Mouse (Mus musculus): ENCODE measurements around the gene Smim23.

The Smim23 gene

DNA sequence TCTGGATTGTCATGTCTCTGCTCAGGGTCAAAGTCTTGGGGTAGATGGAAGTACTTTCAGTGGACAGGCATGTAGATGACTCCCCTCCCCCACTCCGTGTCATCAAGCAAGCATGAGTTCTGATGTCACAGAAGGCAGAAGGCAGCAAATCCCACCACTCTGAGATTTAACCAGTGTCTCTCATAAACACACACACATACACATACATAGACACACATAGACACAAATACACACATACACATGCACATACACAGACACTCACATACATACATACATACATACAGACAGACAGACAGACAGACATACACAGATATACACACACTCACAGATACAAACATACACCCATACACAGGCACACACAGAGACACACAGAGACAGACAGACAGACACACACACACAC, at the start of gene Smim23:
Gene Smim23 (minus strand): TSS at position 101 of the 400 bp plus-strand sequence.
- no peak for DNase-seq

DNA sequence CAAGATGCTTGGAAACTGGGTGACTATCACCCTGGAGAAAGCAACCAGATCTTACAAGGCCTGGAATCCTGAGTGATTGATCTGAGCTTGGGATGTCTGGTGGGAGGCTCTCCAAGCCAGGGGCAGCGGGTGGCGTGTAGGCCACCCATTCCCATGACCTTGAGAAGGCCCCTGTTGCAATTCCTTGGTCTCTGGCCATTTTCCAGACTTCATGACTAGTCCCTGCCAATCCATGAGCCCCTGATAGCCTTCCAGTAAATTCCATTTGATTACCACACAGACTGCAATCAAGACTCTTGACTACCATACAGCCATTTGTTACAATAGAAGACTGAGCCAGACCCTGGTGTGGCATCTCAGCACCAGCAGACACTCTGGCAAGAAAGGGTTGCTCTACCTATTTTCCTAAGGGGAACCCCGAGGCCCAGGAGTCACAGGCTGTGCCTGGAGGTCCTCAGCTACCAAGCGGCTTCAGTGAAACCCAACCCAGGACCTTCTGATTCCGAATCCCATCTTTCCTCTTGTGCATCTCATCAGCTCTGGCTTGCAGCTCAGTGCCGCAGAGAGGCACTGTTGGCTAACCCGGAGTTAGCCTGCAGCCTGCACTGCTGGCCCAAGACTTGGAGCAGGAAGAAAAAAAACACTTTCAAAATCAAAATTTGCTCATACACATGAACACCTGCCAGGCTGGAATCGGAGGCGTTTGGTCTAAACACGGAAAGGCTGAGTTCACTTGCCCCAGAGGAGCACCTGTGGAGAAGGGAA, 44.4 kb upstream of the Smim23 start:
- no peak for DNase-seq

DNA sequence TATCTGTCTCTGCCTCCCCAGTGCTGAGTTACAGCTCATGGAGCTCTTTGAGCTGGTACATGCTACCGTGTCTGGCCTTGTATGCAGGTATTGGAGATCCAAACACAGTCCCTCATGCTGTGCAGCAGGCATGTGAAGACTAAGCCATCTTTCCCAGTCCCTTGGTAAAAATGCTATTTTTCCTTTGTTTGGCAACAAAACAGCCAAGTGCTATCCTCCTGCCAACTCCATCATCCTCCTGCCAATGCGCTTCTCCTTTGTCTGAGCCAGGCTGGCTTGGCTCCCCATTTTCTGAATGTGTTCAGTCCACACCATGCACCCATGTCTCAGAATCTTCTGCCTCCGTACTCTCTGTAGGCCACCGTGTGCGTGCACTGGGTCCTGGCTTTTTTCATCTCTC, 40.2 kb upstream of the Smim23 start:
- DNase-seq: no peak

DNA sequence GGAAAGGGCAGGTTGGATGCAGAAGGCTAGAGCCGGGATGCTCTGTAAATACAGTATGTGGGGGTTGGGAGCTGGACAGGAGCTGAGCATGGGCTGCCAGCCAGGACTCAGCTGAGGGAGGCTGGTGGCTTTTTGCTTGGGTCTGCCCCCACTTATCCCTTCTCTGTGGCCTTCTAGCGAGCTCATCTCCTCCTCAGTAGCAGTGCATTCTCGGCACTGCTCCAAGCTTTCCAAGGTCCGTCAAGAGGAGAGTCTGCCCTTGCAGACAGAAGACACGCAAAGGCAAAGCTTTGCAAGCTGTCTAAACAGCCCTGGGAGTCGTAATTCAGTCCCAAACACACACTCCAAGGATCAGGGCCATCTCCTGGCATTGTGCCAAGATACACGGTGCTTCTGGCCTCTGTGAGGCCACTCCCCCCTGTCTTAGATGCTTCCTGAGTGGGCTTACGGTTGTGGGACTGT, 33.0 kb upstream of the Smim23 start:
- no peak for DNase-seq

DNA sequence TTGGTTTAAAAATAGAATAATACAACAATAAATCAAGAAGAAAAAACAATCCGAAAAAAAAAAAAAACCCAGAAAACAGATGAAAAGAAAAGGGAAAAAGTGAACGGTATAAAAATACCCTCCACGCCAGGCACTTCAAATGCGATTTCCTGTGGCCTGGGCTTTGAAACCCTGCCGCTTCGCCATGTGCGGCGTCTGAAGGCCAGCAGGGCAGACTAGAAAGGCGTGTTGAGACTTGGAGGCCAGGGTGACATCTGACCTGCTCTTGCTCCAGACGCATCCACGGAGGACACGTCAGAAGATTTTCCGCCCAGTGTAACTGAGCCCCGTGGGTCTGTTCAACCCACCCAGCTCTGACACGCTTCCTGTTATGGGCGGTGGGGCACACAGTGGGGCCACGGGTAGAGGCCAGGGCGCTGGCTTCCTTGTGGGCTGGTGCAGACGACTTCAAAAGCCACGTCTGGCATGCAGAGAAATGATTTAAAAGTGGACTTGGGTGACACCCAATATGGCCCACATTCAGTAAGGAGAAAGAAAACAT, 22.3 kb upstream of the Smim23 start:
- peak; percentile 21 for DNase-seq

DNA sequence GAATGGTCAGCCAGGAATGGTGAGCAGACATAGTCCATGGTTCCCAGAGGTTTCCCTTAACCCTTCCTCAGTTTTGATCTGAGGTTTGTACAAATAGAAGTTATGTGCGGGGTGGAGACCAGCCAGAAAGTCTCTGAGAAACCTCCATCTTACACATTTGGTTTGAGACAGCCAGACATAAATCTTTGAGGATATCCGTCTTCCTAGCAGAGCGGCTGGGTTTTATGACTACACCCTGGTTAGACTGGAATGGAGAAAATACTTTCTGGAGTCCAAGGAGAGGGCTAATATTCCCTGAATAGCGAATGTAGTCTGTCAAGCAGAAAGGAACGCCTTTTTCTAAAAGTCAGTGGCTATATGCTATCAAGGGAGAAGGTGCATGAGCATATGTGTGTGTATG, 16.8 kb upstream of the Smim23 start:
- DNase-seq: no peak

DNA sequence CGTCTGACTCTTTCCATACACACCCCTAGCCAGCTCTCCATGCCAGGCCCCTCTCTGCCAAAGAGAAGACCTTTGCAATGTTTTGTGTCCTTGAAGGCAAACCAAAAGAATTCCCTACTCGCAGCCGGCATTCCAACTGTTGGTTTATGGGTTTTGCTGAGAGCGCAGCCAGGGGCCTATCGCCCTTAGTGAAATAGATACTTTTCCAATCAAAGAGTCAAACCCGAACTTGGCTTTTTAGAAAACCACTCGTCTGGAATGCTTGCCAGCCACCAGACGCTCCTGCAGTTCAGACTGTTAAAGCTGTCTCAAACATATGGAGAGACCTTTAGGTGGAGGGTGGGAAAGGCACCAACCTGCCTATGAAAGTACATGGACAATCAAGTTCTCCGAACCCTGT, 15.9 kb upstream of the Smim23 start:
- no peak for DNase-seq

DNA sequence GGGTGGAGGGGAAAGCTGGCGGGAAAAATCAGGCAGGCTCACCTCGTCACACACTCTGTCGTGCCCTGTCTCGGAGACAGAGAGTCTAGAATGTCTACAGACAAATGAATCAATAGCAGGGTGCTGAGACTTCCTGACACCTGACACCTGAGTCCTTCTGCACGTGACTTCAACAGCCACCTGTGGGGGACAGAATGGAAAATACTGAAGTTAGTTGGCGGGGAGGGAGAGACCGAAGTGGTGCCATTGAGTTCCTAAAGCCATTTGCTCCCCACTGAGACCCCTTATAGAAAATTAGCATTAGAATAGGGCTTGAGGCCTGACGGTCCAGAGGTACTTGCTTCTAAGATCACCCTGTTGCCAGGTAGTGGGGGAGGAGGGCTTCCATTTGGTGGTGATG, 10.6 kb upstream of the Smim23 start:
- DNase-seq: no peak

DNA sequence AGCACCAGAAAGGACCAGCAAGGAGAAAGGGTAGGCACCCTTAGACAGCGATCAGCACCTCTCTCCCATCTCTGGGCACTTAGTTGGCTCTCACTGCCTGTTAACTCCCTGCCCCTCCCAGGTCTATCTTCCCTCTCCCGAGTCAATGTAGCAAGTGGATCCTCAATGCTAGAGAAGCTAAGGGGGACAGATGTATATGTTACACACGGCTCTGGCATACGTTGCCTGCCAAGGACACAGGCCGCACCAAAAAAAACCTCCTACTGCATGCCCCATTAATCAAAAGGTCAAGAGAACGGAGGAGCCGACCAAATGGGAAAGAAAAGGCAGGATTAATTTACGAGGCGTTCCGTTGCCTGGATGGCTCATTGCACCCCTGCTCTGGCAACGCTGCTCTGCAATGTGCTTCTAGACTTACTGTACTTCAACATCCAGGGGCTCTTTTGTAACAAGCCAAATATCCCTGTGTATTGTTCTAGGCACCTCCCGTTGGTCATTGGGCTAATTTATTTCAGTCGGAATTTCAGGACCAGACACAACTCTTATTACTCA, 10.0 kb upstream of the Smim23 start:
- no peak for DNase-seq

DNA sequence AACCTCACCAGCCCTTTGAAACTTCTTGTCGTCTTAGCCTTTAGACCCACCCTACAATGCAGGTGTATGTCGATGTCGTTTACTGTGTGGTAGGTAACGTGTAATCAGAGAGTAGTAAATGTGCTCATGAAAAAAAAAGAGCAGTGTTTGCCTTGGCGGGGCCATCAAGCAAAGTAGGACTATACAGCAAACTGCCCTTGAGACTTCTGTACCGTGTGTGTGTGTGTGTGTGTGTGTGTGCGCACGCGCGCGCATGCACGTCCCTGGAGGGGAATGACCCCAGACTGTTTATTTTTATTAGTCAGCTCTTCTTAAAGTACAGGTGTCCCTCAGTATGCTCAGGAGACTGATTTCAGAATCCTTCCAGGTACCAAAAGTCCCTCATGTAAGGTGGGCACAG, 6.8 kb downstream of the Smim23 start:
- DNase-seq: no peak

DNA sequence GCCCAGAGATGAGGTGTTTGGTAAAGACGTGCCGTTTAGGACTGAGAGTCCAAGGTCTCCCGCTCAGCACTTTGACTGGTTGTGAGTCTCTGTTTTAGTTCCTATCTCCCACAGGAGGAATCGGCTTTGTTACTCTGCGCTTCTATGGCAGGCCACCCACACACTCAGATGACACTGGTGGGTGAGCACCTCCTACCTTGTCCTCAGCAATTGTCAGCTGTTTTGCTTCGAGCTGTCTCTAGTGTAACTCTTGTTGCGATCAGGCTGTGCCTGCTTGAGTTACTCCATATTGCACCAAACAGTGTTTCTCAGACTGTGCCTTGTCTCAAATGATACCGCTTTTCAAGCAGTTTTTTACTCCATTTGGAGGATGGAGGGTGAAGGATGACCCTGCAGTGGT, 10.1 kb downstream of the Smim23 start:
- DNase-seq: no peak

DNA sequence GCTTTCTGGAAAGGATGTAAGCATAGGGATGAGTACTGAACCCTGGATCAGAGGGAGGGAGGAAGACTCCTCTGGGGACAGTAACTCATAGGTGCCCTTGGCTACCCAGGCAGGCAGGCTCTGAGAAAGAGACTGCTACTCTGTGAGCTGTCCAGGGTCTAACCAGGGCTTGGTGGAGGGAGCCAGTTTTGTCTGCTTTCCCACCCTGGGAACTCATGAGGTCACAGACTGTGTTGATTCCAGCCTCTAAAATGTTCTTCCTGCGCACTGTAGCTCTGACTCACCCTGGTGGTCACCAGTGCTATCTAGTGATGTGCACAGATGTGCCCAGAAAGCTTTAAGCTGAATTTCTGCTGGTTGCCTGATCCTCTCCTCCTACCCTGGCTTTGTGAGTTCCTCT, 15.3 kb downstream of the Smim23 start:
- DNase-seq: no peak

DNA sequence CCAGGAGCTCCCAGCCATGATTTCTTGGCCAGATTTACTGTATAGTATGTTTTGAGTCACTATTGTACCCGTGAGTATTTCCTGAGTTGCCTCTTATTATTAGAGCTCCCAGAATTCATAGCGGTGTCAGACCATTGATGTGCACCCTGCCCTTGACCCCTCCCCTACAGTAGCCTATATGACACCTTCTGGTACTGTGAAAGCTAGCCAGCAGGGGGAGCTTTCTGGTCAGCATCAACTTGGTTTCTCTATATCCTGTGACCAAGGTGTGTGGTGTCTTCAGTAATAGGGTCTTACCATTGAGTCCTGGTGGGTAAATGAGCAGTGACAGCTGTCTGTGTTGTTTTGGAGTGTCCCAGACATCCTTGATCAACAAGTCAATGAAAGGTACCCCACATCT, 18.4 kb downstream of the Smim23 start:
- DNase-seq: peak; percentile 63

DNA sequence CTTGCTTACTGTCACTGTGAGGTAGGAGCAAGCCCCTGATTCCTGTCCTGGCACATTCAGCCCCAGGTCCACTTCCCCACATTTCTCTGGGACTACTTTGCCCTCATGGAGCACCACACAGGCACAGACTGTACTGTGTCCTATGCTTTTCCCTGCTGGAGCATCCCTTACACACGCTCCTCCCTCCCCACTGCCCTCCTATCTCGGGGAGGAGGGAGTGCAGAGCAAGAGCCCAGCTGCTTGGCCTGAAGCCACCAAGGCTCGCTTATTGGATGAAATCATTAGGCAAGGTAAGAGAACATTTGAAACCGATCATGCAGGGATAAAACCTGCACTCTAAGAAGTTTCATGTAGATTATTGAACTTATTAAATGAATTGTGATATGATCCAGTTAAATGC, 20.7 kb downstream of the Smim23 start:
- DNase-seq: peak; percentile 44

DNA sequence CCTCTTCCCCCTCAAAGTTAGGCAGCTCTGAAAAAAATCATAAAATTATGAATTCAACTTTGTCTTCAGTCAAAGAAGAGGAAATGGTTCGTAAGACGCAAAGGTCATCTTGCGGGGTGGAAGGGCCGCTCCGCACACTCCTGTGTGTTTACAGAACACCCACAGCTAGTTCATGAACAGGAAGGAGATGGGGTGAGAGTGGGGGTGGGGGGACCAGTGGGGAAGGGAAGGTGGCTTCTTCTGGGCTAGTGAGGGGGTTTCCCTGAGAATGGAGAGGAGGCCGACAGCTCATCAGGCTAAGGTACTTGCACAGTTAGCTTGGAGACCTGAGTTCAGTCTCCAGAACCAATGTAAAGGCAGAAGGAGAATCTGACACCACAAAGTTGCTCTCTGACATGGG, 22.7 kb downstream of the Smim23 start:
- no peak for DNase-seq

DNA sequence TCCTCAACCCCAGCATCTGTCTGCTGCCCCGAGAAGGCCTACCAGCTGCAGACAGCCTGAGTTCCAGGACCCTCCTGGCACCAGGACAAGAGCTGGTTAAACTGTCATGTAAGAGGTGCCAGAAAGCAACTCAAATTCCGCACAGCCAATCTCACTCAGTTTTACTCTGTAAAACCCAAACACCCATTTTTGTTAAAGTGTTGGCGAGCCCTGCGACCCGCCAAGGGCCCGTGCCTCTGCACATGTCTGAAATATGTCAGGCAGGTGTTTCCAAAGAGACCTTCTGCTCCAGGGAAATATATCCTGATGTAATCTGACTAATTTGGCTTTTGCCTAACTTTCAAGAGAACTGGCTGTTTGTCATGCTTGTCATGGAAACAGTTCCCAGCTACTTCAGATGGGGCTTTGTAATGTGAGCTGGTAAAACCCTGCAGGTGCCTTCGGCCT, 23.5 kb downstream of the Smim23 start:
- no peak for DNase-seq

DNA sequence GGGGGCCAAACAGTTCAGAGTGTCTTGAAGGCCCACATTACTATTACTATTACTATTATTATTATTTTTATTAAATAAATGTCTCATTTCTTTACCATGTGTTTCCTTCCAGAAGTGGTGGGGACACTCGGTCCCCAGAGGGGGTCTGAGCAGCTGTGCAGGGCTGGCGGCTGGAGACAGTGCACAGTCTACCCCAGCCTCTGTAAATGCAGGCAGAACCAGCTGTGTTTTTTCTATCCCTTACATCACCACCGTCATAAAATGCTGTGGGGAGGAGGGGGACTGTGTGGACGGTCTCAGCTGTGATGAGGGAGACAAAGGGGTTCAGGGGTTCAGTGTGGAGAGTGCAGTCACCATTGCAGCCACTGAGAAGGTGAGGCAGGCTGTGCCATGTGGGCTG, 26.0 kb downstream of the Smim23 start:
- DNase-seq: no peak

DNA sequence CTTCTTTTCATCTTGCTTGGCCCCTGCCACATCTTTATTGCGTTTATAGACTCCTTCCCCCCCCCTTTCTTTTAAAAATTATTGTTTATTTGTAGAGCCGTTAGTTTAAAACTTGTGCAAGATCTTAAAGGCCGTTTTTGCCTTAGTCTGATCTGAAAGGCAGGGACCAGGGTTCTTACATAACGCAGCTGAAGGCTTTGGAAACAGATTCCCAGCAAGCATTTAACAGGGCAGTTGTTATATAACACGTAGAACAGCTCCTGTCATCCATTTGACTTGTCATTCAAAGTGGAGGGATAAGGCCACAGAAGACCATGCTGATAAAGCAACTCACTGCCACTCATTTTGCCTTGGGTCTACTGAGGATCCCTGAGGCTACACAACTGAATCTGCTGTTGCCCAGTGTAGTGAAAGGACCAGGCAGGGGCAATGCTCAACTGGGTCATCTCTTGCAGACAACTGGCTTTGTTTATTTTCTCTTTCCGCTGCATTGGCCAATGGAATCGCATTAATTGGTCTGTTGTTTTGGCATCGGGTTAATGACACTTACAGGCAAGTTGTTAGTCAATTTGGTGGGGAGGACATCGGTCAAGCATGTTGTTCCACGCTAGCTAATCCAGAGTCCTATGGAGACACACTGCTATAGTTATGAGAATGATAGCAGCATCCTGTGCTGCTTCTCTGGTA, 29.5 kb downstream of the Smim23 start:
- no peak for DNase-seq

DNA sequence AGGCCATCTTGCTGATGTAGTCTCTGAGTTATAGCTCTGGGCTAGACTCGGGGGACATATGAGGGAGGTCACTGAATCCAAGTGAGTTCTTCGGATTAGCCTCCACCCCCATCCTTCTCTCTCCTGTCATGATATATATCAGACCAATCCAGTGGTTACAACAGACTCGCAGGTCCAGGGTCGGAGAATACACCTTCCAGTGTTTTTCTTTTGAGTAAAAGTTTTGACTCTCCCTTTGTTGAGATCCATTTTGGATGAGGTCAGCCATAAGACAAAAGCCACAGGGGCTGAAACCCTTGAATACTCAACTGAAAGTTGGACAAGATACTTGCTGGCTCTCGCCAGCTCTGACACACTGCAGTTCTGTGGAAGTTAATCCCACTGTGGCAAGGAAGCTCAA, 38.2 kb downstream of the Smim23 start:
- DNase-seq: no peak

DNA sequence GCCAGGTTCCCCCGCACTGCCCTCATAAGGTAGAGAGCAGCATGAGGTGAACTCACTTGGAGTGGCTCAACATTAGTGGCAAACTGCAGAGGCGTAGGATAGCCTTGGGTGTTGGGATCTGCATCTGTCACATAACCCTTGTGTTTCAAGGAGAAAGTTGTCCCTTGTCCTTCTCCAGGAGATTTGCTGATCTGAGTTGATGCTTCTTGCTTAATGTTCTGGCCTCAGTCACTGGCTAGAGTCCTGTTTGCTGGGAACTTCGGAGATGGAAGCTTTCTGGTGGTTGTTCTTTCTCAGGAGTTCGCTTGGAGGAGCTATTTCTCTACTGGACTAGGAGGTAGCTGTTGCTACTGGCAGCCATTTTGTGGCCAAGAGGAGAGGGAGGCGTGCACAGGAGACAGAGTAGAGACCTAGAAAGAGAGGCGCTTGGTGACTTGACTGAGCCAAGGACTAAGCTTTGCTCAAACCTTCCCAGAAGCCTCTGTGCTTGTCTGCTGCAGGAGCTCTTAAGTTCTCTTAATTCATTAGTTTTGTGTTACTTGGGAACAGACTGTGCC, 38.7 kb downstream of the Smim23 start:
- no peak for DNase-seq

DNA sequence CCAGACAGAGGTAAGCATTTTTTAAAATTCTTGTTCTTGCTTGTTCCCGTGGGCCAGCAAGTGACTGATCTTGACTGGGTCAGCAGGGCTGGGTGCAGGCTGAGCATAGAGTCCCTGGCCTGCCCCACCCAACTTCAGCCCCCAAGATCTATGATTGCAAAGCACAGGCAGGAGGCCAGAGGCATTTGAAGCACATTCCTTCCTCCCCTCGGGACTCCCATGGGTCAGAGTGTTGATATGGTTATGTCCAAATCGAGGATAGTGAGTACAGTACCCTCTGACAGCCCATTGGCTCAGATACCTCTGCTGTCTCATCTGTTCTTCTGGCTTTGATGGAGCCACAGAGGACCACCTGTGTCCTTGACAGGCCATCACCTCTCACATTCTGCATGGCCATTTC, 41.7 kb downstream of the Smim23 start:
- peak; percentile 16 for DNase-seq

DNA sequence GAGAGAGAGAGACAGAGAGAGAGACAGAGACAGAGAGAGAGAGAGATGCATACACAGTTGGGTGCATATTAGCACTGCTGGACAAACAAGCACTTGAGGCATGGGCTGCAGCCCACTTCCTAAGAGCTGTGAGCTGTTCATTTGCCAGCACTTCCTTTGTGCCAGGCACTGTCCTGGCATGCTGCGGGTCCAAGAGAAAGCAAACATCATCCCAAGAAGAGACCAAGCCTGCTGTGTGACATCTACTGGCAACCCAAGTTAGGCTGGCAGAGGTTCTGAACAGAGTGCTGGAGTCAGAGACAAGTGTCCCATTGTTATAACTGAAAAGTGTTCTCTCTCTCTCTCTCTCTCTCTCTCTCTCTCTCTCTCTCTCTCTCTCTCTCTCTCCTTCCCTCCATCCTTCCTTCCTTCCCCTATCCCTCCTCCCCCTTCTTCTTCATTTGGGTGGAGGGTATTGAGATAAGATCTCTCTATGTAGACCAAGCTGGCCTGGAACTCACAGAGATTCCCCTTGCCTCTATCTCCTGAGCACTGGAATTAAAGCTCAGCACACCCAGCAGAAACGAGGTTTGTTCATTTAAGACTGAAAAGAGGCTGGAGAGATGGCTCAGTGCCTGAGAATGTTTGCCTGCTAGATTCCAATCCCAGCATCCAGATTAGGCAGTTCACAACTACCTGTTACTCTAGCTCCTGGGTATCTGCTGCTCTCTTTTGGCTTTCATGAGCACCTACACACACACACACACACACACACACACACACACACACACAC, 42.6 kb downstream of the Smim23 start:
- DNase-seq: no peak

All from lung, postnatal 14 days (tissue).